Mouse (Mus musculus): ENCODE results near the gene Hist1h3g.

Gene Hist1h3g

GRCm38 (mm10) chr13:23535137-23536075 is at the start of gene Hist1h3g:
Gene Hist1h3g (plus strand): TSS chr13:23535422.
- DNase-seq (ENCODE audit: low read depth, low spot score), result peak; percentile 97

DNA sequence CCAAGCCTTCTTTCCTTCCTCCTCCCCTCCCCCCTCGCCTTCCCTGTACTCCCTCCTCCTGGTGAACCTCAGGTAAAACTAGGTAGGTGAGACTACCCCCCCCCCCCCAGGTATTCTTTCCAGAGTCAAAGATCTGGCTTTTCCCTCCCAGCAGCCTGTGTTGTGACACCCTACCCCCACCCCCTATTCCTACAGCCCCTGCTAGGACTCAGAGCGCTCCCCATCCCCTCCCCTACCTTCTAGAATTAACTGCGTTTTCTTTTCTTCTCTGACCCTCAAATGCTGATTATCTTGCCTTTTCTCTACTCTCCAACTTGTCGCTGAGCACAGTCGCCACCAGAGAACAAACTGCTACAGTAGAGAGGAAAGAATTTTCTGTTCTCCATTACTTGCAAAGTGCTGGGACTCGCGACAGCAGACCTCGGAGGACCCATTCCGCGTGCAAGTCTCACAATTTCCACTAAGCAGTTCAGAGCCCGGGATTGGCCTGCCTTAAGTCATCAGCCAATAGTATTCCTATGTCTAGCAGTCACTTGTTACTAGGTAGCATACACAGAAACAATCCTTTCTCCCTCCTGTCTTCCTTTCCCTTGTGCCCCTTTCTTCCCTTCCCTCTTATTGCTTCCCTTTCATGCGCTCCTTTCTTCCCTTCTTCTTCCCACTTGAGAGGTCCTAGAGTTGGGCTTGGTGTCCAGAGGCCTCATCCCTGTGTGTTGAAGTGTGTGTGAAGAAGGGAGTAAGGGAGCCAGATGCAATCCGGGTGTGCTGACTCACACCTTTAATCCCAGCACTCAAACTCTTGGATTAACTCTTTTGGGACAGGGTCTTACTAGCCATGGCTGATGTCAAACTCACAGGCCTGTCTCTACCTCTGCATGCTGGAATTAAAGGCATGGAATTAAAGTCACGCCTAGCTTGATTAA is 46.6 kb upstream of the Hist1h3g start, which contains the start of gene Btn2a2:
Btn2a2 (minus strand) TSS at position 458 of the 923 bp plus-strand sequence.
- peak; percentile 94 for DNase-seq (ENCODE audit: low read depth, low spot score)

DNA sequence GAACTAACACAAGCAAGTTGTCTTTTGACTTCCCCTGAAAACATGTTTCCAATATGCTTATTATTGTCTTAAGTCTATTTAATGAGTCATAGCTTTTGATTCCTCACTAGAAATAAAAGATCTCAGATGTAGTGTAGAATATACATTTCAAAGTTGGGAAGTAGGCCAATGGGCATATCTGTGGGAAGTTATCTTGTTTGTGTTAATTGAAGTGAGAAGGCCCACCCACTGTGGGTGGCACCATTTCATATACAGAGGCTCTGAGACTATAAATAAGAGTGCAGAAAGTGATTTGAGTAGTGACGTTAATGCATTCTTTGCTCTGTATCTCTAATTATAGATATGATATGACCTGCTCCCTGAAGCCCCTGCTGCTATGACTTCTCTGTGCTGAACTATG is 44.4 kb upstream of the Hist1h3g start:
- DNase-seq (ENCODE audit: low read depth, low spot score), result peak; percentile 46

DNA sequence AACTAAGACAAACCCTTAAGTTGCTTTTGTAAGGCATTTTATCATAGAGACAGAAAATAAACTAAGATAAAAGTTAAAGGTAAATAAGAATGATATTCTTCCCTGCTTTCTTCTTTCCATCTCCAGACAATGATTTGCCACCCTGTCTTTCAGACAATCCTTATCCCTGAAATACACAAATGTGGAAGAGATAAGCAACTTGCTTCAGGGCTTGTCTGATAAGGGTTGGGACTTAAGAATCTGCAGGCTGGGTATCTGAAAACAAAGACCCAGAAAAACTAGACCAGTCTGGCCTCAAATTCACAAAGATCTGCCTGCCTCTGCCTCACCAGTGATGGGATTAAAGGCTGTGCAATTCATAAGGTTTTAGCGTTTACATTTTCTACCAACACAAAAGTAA is 44.0 kb upstream of the Hist1h3g start:
- DNase-seq (ENCODE audit: low read depth, low spot score), result no peak

DNA sequence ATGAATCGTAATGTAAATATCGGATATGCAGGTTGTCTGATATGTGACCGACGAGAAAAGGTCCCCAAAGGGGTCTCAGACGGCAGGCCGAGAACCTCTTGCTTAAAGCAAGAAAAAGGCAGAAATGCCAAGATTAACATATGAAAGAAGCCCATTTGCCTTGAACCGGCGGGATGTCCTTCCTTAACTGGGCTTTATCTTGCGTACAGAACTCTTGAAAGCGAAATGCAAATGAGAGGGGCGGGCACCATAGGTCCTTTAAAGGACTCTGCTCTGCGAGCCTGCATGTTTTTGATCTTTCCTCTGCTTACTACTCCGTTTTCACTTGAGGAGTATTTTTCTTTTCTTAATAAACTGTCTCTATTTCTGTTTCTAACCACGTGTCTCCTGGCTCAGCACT is 43.2 kb upstream of the Hist1h3g start:
- no peak for DNase-seq (ENCODE audit: low read depth, low spot score)

GRCm38 (mm10) chr13:23495526-23495925 is 39.7 kb upstream of the Hist1h3g start:
- no peak for DNase-seq (ENCODE audit: low read depth, low spot score)

DNA sequence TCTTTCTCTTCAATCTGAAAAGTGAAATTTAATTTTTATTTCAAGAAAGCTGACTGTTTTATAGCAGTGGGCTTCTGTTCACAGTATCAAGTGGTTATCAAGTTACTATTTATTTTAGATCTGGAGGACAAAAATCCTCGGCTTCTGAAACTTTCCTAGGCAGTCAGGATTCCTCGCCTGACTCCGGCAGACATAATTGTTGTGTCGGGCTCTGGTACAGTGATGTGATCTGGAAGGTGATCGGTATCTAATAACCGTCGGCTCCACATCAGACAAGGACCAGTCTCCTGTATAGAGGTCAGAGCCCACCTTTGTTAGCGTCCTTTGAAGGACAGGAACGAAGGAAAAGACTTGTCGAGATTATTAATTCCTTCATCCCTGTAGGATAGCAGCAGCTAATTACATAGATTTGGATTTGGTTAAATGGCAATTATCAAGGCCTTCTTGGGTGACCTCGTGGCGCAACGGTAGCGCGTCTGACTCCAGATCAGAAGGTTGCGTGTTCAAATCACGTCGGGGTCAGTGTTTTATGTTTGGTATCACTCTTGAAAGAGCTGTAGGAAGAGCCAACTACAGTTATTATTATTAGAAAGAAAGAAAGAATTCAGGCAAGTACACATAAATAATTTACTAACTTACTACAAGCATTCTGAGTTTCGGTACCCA is 37.4 kb upstream of the Hist1h3g start:
- no peak for DNase-seq (ENCODE audit: low read depth, low spot score)

- DNase-seq (ENCODE audit: low read depth, low spot score), result no peak
Measured at GRCm38 (mm10) chr13:23498653-23499052, 36.6 kb upstream of the Hist1h3g start.

DNA sequence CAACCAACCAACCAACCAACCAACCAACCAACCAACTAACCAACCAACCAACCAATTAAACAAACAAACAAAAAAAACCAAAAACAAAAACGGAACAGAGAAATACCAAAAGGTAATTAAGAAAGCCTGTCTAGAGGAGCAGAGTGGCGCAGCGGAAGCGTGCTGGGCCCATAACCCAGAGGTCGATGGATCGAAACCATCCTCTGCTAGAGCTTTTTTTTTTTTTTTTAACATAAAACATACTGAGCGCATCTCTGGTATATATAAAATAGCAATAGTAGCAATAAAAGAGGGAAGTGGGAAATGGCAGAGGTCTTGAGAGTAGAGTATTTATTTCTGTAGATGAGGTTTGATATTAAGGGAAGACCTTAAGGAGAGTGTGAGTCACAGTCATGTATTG is 35.3 kb upstream of the Hist1h3g start:
- no peak for DNase-seq (ENCODE audit: low read depth, low spot score)

DNA sequence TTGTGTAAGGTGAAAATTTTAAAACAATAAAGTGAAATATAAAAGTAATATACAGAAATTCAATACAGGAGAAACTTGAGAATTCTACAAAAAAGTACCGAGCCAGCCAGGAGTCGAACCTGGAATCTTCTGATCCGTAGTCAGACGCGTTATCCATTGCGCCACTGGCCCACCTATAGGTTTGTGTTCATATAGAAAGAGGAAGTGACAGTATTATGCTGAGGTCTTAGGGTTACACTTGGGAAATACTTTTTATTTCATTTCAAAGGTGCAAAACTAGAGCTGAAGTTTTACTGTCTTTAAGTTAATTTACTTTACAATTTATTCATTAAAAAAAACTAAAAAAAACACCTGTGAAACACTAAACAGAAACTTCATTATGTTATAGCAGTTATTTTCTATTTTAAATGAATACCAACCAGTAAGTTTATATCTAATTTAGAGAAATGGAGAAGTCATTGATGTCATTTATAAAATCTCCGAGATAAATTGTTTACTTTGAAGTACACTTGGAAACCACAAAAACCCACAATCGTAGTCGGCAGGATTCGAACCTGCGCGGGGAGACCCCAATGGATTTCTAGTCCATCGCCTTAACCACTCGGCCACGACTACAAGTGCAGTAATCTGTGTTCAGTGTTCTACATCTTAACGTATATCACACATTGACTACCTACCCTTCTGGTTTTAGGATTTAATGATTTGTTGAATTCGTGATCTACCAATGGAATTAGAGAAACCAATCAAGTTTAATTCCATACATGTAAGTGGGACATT is 34.6 kb upstream of the Hist1h3g start:
- DNase-seq (ENCODE audit: low read depth, low spot score), result peak; percentile 54

GRCm38 (mm10) chr13:23501511-23501910 is 33.7 kb upstream of the Hist1h3g start:
- DNase-seq (ENCODE audit: low read depth, low spot score), result no peak

DNA sequence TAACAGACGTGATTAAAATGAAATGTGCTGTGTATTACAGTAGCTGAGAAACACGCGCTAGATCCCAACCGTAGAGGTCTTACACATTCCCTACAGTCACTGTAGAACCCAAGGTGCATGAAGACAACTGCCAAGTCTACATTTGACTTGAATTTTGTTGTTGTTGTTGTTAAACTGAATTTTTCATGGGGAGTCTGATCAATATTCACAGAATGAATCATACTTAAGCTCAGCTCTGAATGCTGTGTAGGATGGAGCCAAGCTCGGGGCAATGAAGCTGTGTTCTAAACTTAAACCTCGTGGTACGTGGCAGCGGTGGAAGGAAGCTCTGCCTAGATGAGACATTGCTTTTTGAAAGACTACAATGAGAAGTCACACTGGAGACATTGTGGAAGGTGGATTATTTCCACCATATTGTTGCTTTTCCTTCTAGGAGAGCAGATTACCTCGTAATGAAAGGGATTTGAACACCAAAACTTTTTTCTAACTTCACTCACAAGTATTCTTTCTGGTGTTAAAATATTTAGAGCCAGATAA is 33.1 kb upstream of the Hist1h3g start:
- DNase-seq (ENCODE audit: low read depth, low spot score), result peak; percentile 22

DNA sequence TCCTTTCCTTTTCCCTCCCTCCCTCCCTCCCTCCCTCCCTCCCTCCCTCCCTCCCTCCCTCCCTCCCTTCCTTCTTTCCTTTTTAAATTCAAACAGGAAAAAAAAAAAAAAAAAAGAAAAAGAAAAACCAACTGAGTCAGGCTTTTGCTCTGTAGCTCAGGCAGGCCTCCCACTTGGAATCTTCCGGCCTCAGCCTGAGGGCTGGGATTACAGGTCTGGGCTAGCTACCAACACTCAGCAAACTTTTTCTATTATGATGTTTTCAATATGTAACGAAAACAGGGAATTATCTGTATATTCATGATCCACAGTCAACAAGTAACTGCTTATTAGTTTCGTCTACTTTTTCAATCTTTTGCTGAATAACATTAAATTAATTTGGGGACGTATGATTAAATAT is 32.3 kb upstream of the Hist1h3g start:
- DNase-seq (ENCODE audit: low read depth, low spot score), result no peak

GRCm38 (mm10) chr13:23503797-23504196 is 31.4 kb upstream of the Hist1h3g start:
- DNase-seq (ENCODE audit: low read depth, low spot score), result peak; percentile 53

GRCm38 (mm10) chr13:23505662-23506345 is 29.4 kb upstream of the Hist1h3g start:
- DNase-seq (ENCODE audit: low read depth, low spot score), result no peak

- DNase-seq (ENCODE audit: low read depth, low spot score), result no peak
Measured at GRCm38 (mm10) chr13:23506351-23506750, 28.9 kb upstream of the Hist1h3g start.

- no peak for DNase-seq (ENCODE audit: low read depth, low spot score)
Measured at GRCm38 (mm10) chr13:23506819-23507515, 28.3 kb upstream of the Hist1h3g start.

DNA sequence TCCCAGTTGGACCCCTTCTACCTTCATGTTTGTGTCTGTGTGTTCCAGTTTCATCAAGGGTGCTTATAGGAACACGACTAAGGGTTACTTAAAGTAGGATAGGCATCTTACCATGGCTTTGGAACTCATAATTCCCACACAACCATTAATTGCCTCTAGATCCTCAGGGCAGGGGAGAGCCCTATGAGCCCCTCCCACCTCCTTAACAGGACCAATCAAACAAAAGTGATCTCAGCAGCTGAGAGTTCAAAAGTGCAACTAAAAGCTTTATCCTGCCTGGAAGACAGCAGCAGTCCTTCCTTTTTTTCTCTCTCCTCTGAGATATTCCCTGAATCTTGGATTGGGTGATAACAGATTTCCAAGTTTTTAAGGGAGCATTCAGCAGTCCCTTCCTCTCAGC is 25.1 kb upstream of the Hist1h3g start:
- DNase-seq (ENCODE audit: low read depth, low spot score), result no peak

DNA sequence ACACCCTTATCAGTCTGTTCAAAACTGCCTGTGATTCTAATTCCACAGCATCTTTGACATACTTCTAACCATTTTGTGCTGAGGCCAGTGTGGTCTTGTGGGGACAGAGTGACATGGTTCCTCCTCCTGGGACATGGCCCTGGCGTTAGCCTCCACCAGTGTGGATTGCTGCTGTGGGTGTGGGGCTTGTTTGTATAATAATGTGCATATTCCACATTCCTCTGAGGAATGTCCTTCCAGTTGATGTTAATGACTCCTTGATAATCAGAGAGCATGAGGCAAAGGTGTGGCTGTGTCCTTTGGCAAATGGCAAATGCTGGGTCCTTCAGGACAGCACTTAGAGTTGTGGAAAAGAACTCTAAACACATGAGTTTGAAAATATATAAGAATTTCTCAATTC is 21.7 kb upstream of the Hist1h3g start:
- DNase-seq (ENCODE audit: low read depth, low spot score), result no peak

All from brain, adult 2 months (tissue).